Mouse (Mus musculus) adrenal gland, postnatal 10 days (tissue): ENCODE results near the gene Col18a1. TPM values are rescaled to one million over a fixed set of nuclear protein-coding genes. Genes with fewer than 3 reads are reported as not detected.
"Not testable (repeated sequence)": the region's sequence is repeated elsewhere in the genome, so short reads cannot be mapped to it uniquely, and the experiment has no call there.

Source experiments
- DNase-seq: peaks from one replicate; pipeline ENCODE4 v3.0.0; 2021; ENCODE audit warnings: mixed read lengths
- total RNA-seq, 2 experiments: library from RNA; stranded (reverse); gene quantifications; 2 replicates each; pipeline ENCODE4 v1.2.3; 2021

Gene Col18a1
- total RNA-seq, 2 experiments from 2014 or later: 85.2 to 159 TPM

DNA sequence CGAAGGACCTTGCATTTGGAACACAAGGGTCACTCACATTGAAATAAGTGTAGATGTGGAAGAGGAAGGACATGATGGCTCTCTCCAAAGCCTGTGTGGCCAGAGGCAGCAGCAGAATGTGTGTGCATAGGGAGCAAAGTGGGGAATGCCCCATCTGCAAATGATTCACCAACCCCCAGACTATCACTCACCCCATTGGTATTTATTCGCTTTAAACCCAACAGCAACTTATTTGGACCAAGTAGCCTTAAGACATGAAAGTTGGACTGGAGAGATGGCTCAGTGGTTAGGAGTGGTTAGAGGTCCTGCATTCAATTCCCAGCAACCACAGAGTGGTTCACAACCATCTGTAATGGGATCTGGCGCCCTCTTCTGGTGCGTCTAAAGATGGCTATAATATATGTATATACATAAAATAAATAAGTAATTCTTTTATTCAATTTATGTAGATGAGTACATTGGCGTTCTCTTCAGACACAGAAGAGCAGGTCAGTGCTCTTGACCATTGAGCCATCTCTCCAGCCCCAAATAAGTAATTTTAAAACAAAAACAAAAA lies 31.0 kb downstream of the Col18a1 start:
- no peak for DNase-seq

DNA sequence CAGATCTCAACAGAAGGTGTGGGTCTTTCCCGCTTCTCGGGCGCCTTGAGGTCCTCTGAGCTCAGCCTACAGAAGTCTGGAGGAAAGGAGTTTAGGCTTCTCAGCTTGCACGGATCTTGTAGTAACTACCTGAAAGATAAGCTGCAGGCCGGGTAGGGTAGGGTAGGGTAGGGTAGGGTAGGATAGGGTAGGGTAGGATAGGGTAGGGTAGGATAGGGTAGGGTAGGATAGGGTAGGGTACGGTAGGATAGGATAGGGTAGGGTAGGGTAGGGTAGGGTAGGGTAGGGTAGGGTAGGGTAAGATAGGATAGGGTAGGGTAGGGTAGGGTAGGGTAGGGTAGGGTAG lies 31.6 kb downstream of the Col18a1 start:
- not testable (repeated sequence) for DNase-seq

DNA sequence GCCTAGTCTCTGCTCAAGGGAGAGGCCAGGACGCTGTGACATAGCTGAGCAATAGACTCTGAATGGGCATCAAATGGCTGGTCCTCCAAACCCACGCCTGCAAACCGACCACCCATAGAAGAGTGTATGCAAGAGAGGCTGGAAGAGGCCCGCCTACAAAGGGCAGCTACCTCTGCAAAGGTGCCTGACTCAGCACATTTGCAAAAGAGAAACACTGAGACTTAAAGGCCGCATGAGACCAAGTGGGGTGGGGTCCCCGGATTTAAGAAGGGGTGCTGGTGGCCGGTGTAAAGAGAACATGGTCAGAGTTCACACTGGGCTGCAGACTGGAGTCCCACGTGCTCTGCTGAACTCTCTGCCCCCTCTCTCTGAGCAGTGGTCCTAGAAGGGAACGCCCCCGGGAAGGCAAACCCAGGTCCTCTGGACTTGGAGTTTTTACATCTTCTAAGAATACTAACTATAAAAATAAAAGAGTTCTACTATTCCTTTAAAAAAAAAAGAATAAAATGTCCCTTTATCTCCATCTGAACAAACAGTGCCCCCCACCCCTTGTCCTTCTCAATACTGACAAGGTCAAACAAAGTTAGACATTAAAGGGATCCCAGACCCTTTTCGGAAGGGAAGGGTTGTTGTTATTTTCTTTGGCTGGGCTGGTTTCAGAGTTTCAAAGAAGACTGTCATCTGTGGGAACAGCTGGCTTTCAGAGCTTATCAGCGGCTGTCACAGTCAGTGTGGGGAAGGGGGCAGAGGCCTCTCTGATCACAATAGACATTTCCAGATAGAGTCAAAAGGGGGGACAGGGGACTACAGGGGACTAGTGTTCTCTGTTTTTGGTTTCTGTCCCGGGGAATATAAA lies 32.2 kb downstream of the Col18a1 start:
- no peak for DNase-seq

DNA sequence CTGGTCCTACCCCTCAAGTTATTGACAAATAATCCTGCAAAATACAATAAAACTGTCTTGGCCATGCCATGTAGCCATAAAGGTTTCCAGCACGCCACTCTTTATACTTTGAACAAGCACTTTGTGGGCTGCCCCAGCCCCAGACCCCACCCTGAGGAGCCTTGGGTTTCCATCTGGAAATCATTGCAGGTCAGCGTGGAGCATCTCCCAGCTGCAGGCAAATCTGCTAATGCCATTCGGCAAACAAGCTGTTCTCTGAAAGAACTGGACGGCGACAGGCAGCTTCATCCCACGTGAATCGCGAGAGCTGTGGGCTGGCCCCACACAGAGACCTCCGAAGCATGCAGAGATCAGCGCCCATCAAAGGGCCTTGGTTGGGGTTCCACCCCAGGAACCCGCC lies 34.2 kb downstream of the Col18a1 start:
- no peak for DNase-seq

DNA sequence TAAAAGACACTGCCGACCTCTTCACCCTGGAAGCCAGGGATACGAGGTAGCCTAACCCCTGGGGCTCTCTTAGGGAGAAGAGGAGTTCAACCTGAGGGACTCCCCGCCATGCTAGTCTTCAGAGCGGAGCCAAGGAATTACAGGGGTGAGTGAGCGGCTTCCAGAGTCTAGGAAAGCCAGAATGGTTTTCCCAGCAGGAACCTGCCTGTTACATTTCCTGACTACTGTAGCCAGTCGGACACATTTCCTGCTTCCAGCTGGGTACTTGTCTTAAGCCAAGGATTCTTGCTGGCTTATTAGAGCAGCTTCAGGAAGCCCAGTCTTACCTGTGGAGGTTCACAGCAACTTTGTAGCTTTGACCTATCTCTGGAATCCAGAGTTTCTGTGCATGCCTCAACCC lies 34.8 kb downstream of the Col18a1 start:
- no peak for DNase-seq

DNA sequence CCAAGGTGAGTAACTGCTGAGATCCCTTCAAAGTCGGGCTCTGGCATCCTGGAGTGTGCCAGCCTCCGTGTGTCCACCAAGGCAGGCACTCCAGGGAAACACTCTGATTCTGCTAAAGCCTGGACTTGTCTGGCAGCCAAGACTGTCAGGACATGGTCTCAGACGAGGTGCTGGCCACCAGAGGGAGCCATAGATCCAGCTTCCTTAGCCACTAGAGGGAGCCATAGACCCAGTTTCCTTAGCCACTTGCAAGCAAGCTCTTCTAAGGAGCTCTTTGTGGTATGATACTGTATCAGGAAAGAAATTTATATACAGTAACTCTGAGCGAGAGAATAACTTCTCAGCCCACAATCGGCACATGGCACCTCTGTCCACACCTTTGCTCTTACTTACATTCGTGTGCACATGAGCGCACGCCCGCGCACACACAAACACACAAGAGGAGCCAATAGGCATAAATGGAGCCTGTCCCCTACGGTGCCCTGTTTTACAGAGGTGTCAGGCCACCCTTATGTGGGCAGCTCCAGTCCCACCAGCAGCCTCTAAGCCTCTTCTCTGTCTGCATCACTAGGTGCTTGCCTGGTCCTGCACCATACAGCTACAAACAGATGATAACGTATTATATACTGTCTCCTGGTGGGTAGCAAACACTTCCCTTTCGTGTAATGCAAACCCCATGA lies 35.6 kb downstream of the Col18a1 start:
- DNase-seq: peak; percentile 95

DNA sequence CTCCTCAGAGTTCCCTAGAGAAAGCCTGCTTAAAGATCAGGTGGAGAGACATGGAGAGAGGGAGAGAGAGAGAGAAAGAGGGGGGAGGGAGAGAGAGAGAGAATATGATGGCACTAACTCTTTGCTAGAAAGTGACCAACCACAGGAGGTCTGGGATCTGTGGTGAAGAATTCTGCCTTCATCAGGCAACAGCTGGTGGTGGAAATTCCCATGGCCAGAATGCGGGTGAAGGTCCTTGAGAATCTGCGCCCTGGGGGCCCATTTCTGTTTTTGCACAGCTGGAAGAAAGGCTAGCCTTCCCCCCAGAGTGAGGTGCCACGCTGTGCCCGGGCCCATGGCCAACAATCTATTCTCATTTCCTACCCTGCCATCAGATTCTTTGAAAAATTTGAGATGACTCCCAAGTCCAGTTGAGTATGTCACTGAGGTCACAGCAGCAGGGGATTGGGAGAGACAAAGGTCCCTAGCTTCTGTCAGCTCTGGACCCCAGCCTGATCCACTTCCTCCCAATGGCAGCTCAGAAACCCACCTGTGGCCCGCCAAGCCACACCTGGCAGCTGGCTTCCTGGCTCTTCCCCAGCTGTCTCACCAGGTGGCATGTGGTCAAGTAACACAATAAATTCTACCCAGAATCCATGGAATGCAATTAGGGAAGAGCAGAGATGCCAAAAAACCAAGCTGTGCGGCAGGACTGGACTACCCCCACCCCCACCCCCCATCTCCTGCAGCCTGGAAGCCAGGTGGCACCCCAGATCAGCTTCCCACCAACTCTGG lies 36.5 kb downstream of the Col18a1 start:
- DNase-seq: no peak

DNA sequence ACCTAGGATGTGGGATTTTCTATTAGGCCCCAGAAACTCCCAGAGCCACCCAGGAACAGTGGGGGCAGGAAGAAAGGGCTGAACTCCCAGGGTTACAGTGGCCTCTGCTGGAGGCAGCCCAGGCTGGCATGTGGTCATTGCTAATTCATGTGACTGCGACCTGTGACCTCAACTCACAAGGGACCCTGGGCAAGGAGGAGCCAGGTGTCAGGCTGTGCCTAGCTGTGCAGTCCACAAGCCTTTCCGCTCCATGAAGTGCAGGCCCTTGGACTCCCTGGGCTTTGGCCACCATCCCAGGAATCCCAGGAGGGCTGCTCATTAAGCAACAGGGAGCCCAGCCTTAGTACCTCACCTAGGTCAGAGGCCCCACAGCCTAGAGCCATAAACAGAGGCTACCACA lies 38.4 kb downstream of the Col18a1 start:
- peak; percentile 84 for DNase-seq

DNA sequence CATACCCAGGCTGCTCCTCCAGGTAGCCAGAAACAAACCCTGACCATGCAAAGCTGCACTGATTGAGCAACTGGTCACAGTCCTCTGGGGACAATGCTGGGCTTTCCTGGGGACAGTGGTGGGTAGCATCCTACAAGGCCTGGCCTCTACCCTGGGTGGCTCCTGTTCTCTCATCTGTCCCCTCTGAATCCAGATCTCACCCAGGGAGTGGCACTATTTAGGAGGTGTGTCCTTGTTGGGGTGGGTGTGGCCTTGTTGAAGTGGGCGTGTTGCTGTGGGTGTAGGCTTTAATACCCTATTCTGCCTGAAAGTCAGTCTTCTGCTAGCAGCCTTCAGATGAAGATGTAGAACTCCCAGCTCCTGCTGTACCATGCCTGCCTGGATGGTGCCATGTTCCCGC lies 39.8 kb downstream of the Col18a1 start:
- DNase-seq: no peak

DNA sequence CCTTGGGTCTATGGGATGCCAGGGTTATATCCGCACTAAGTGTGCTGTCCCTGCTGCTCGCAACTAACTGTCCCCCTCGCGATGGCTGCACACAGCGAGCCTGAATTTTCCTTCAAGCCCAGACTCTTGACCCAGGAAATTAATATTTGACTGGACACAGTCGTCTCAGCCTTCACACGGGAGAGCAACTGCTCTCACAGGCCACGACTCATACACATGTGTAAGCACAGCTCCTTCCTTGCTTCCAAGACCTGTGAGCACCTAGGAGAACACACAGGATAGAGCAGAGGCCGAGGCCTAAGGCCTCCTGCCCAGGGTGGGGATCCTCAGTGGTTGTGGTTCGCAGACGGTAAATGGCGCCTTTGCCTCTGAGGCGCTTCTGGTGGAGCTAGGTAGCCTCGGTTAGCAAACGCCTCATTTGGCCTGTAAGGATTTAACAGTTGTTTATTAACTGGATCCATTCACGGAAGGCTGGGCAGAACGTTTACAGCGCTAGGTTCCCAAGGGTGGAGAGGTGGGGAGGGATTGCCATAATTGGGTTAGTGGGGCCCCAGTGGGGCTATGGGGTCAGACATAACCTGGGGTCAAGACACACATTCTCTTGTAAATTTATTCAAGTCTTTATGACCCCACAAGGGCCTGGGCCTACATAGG lies 41.1 kb downstream of the Col18a1 start:
- no peak for DNase-seq

DNA sequence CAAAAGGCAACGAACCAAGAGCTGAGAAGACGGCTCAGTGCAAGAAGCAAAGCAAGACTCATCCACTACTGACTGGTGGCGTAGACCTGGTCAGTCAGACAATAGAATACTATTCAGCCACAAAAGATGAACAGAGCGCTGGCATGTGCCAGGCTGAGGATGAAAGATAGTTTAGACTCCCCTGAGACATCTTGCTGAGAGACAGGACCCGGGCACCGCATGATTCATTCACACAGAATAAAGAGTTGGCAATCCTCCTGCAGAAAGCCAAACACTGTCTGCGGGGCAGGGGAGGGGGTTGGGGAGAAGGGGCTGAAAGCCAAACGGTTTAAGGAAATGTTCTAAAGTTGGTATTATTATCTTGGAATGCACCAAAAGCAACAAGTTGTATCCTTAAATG lies 42.4 kb downstream of the Col18a1 start:
- no peak for DNase-seq

DNA sequence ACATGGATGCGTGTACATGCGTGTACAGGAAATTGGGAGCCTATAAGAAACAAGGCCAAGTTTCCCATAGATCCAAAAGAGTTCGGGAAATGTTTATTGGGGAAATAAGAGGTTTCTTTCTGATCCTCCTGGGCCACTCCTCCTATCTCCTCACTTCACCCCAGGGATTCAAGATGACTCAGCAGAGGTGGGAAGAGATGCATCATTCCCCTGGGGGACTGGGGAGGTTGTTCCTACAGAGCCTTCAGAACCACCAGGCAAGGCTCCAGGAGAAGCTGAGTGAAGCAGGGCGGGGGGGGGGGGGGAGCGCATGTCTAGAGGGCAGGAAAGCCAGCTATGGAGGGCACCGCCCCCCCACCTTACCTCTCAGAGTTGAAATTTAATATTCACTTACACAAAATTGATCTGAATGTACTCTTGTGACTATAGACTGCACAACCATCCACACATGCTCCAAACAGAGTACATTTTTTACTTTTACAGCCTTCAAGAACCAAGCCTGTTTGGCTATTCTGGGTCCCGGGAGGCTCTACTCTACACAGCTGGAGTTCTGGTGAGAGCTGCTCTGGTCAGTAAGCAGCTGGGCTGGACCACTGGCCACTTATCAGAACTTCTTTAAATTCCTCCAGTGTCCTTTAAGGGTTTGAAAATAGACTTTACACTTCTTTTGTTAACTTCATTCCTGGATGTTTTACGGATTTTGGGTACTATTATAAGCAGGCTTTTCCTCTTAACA lies 44.9 kb downstream of the Col18a1 start:
- no peak for DNase-seq

DNA sequence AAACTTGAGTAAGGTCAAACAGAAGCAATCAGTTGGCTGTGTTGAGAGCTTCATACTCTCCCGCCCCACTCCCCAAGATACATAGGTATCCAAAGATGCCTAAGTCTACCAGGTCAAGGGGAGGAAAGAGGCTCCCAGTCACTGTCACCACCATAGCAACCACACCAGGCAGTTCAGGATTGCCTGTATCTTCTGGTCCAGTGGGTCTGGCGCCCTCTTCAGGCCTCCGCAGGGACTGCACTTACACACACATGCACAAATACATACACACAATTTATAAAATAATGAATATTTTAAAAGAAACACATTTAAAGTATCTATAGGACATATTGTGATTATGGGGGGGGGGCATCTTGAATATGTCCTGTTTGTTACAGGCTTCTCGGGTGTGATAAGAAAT lies 45.8 kb downstream of the Col18a1 start:
- no peak for DNase-seq

DNA sequence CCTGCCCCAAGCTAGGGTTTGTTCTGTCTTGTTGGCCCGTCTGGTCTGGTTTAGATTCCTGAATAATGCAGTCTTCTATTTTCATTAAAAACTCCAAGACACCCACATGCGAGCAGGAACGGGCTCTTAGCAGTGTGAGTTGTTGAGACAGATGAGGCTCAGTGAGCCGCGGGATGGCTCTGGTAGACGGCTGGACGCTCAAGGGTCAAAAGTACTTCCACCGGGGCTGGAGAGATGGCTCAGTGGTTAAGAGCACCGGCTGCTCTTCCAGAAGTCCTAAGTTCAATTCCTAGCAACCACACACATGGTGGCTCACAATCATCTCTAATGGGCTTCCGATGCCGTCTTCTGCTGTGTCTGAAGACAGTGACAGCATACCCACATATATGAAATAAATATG lies 46.9 kb downstream of the Col18a1 start:
- no peak for DNase-seq

DNA sequence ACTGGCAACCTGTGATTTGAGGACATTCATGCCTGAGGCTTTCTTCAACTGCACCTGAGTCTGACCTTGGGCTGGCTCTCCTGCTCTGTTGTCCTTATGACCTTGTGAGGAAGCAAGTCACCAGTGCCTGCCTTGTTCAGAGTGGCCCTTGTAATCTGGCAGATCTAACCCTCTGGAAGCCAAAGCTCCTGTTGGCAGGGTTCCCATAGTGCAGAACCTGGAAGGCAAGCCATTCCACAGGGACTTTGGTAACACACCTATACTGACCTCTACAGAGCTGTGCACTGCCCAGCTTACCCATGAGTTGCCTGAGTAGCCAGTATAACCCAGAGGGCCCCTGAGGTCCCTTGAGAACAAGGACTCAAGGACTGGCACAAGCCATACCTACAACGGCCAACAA lies 48.0 kb downstream of the Col18a1 start:
- peak; percentile 60 for DNase-seq

DNA sequence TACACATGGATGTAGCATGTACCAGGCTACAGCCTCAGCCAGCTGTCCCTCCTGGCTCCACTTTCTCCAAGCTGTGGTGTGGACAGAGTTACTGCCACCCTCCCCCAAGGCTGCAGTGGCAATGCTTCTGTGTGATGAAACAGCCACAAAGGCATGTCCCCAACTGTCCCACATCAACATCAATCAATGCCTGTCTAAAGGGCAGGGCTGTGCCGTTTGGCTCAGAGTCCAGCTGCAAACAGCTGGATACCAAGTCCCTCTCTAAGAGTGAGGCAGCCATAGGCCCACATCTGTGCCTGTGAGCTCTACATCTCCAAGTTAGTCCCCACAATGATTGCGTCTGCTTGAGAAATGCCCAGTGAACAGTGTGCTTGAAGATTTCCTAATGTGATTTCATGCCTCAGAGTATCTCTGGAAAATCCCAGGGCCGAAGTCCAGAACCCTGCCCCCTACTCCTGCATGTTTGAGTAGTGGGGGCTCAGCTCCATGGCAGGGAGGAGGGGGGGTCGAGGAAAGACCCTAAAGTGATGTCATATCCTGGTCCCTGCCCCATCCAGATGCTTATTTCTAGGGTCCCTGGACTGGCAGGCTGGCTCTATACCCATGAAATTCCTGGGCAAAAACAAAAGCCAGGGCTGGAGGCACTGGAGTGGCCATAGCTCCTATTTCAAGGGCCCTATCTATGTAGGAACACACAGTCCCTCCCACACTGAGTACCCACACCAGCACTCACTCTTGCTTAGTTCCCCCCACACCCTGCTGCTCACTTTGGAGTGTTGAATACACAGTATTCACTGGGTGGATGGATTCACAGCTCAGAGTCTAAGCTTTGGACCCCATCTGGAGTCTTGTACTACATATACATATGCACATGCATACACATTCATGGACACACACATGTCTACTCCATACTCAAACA lies 49.6 kb downstream of the Col18a1 start:
- peak; percentile 70 for DNase-seq

DNA sequence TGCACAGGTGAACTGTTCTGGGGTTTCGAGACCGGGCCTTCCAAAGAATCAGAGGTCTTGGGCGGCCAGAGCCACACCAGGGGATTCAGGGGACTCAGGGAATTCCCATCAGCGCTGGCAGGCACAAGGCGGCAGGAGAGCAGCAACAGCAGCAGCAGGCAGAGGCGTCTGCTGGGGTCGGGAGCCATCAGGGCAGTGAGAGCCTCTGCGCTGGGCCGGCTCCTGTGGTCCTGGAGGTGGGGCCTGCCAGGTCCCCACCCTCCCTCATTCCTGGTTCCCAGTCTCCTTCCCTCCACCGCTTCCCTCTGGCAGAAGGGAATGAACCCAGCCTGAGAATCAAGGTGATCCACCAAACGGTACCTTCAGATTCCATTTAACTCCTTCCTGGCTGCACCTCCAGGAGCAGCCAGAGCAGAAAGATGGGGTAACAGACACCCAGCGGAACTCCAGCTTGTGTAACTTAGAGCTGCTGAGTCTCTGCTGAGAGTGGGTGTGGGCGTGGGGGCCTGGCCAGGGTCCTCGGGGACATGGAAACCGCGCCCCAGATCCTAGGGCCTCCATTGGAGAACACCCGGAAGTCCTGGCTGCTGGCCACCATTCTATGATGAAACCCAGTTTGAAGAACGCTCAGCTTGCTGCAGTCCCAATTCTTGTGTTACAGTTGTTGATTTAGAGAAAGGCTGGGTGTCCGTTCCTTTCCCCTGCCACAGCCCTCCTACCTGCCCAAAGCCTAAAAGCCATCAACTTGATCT lies 52.7 kb downstream of the Col18a1 start:
- DNase-seq: peak; percentile 78

DNA sequence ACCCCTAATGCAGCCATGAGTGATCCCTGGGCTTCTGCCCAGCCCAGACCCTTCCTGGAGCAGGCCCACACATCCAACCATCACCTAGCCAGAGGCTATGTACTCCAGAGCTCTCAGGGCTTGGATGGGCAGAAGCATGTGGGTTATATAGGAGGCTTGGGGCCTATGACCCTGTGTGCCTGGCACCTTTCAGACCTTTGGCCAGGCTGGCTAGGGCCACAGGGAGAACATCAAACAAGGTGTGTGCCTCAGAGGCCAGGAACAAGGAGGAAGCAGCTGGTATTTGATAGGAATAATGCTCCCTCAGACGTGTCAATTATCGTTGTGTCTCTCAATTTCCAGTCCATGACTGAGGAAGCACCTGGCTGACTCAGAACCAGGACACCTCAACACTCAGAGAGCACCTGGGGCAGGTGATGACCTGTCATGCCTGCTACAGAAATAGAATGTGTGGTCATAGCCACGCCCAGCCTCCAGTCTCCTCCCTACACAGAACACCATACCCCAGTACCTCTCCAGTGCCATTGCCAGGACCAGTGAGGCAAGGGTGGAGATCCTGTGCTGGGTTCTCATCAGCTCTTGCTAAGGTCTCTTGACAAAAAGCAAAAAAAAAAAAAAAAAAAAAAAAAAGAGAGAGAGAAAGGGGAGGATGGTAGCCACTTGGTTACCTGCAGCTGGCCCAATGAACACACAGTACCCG lies 54.6 kb downstream of the Col18a1 start:
- DNase-seq: no peak

DNA sequence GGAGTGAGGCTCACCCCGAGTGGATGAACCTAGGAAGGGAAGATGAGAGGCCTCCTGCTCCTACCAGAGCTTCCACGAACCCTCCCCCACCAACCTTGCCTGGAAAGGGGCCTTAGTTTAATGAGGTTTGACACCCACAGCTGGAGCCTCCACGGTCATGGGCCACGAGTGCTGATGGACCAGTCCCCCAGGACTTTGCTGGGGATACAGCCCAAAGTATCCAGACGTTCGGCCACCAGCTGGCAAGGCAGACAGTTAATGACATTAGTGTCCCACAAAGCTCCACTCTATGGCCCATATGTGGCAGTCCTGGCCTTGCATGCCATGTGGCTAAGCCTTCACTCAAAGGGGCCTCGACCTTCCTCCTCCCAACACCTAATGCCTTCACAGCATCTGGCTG lies 55.5 kb downstream of the Col18a1 start:
- no peak for DNase-seq
